Mouse (Mus musculus): ENCODE data around the gene Mief2.
A peak's percentile ranks its signal among the peaks of the same experiment; 100 is the strongest.

Gene Mief2

DNA sequence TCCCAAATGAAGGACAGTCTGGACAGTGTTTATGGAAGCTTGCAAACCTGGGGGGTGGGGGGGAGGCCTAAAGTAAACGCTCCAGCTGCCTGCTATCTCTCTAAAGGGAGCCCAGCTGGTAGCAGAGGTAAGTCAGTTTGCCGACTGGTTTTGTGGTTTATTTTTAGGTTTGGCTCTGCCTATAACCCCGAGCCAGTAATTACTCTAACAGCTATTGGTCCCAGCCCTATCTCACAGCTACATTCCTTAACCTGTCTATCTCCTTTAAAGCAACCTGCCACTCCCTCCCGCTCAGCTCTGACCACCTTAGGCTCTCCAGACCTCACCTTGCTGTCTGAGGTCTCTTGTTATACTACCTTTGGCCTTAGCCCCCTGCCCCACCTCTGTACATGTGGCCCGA is 8.9 kb upstream of the Mief2 start:
- no peak for DNase-seq (ENCODE audit: low read depth)

GRCm38 (mm10) chr11:60726601-60727391 is 1.4 kb upstream of the Mief2 start, which contains the start of gene Flii:
Flii (minus strand) TSS chr11:60727263.
- DNase-seq (ENCODE audit: low read depth), result peak; percentile 92

DNA sequence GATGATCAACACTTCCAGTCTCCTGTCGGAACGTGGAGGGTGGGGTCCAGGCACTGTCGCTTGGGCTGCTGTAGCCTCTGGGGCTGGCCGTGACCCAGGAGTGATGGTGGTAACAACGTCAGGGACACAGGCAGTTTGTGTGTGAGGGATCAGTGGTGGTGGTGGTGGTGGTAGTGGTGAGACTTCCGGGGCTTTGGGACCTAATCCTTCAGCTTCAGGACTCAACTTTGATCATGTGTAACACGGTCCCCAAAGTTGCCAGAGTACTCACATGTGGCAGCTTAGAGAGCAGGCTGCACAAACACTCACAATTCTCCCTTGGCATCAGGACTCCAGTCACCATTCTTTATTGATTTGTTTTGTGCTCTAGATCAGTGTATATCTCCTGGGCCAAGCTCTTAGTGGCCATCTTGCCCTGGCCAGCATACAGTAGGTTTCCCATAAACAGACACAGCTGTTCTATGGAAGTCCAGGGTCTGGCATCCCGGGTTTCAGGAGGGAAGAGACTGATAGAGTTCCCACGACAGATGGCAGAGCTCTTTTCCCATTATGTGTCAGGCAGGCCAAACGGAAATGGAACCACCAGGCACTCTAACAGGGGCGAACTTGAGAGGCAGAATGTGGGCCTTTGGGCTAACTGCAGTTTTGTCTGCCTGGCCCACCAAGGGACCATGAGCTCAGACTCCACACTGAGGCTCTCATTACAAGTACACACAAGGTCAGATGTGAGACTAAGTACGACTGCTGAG is 632 bp upstream of the Mief2 start:
- peak; percentile 47 for DNase-seq (ENCODE audit: low read depth)

DNA sequence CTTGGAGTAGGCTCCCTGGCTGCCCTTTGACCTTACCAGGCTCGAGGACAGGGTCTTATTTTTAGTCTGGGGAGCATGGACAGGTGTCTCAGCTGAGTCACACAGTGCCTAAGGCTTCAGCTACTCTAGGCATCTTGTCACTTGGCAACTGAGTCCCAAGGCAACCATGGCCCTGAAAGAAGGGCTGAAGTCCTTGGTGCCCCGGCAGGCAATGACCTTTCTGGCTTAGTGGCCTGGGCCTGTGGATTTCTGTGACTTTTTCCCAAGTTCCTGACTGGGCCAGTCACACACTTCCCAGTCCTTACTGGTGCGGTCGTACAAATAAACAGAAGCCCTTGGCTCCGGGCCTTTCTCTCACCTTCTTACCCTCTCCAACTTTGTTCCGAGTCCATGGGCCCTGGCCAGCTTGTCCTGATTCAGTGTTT is 1.0 kb downstream of the Mief2 start:
- peak; percentile 11 for DNase-seq (ENCODE audit: low read depth)

DNA sequence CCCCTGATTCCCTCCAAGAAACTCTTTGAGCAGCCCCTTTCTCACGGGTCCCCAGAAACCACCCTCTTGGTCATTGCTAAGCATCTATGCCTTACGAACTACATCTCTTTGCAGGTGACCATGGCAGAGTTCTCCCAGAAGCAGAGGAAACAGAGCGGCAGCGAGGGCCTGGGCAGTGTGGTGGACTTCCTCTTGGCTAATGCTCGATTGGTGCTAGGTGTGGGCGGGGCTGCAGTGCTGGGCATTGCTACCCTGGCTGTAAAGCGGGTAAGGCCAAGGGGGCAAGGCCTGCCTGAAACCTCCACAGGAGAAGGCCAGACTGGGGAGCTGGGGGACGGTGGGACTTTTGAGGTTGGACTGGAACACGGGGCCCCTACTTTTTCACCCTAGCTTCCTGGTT is 2.0 kb downstream of the Mief2 start:
- no peak for DNase-seq (ENCODE audit: low read depth)

- no peak for DNase-seq (ENCODE audit: low read depth)
Measured at GRCm38 (mm10) chr11:60731251-60731650, 3.1 kb downstream of the Mief2 start.

GRCm38 (mm10) chr11:60734206-60734605 is 6.0 kb downstream of the Mief2 start:
- peak; percentile 66 for DNase-seq (ENCODE audit: low read depth)

DNA sequence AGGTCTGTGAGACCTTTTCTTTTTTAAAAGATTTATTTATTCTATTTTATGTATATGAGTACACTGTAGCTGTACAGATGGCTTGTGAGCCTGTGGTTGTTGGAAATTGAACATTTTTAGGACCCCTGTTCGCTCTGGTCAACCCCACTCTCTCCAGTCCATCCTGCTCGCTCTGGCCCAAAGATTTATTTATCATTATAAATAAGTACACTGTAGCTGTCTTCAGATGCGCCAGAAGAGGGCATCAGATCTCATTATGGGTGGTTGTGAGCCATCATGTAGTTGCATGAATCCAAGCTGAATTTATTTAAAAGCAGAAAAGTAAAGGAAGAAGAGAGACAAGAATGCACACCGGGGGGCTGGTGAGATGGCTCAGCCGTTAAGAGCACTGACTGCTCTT is 7.0 kb downstream of the Mief2 start:
- DNase-seq (ENCODE audit: low read depth), result peak; percentile 10

- DNase-seq (ENCODE audit: low read depth), result no peak
Measured at GRCm38 (mm10) chr11:60736491-60736890, 8.3 kb downstream of the Mief2 start.

GRCm38 (mm10) chr11:60737450-60737849 is 9.3 kb downstream of the Mief2 start:
- DNase-seq (ENCODE audit: low read depth), result no peak

DNA sequence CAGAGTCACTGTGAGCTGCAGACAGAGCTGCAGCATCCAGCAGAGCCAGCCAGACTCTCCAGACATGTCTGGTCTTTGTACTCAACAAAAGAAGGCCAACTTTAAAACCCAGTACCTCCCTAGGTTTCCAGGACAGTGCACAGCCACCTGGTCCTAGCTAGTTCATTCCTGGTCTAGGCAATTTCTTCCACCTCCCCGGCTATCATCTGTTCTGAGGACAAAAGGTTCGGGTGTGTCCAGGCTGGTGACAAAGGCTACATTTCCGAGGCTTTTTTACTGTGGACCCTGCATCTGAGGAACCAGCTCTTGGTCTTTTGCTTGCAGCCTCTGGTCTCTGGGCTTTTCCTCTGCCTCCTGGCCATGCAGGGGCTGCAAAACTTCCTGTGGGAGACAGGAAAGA is 12.1 kb downstream of the Mief2 start:
- no peak for DNase-seq (ENCODE audit: low read depth)

DNA sequence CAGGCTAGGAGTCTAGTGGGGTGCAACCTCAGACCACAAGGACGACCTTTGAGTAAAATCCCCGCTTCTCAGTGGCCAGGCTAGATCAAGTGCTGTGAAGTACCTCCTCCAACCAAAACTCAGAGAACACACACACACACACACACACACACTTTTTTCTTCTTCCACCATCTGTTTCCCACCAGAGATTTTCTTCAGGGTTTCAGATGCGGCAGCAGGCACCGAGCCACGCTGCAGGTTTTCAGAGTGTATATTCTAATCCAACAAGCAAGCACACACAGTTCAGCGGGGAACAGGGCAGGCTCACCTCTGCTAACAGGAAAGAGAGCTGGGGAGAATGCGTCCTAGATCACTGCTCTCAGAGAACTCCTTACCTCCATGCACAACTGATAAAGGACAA is 27.4 kb downstream of the Mief2 start:
- DNase-seq (ENCODE audit: low read depth), result no peak

DNA sequence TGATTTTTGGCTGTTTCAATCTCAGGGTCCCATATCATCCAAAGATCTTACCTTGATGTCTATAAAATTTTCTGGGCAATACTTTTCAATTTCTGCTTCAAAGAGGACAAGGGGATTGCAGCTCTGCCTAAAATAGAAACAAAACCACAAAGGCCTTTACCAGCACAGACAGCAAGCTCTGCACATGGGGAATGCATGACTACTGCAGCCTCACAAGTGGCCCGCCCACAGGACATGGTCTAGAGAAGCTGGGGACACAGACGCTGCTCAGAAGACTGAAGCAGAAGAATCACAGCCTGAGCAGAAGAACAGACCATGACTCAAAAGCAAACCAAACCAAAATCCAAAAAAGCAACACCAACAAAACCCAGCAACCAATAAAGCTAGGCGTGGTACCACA is 33.5 kb downstream of the Mief2 start:
- DNase-seq (ENCODE audit: low read depth), result no peak

DNA sequence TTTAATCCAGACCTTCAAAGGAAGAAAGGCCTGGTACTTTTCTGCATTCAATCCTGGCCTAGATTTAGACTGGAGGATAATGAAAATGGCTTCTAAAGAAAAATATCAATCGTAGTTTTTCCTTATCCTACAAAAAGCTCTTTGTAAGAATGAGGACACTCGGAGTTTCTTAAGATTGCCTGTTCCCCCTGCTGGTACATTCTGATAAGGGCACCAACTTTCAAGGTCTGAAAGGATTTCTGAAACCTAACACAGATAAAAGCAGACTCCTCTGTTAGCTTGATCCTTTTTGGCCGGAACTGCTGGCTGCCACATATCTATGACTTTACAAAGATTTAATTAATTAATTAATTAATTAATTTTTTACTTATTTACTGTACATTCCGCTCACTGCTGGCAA is 38.8 kb downstream of the Mief2 start:
- peak; percentile 51 for DNase-seq (ENCODE audit: low read depth)

- DNase-seq (ENCODE audit: low read depth), result no peak
Measured at GRCm38 (mm10) chr11:60769322-60769721, 41.1 kb downstream of the Mief2 start.

DNA sequence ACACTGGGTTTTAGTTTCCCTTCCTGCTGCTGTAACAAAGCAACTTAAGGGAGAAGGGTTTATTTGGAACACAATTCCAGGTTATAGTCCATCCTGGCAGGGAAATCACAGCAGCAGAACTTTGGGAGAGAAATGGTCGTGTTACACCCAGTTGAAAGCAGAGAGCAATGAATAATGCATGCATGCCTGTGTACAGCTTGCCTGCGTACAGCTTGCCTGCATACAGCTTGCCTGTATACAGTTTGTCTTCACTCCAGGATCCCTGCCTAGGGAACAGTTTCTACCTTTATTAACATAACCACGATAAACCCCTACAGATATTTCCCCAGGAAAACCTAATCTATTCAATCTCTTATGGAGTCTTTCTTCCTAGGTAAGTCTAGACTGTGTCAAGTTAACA is 42.6 kb downstream of the Mief2 start:
- DNase-seq (ENCODE audit: low read depth), result no peak

DNA sequence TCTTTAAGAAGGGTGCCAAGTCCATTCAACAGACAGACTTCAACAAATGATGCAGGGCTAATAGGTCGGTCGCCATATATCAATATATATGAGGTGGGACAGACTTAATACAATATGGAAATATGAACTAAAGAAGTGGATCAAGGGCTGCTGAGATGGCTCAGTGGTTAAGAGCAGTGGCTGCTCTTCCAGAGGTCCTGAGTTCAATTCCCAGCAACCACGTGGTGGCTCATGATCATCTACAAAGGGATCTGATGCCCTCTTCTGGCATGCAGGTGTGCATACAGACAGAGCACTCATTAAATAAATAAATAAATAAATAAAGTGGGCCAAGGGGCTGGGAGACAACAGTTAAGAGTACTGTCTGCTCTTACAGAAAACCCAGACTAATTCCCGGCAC is 44.0 kb downstream of the Mief2 start:
- DNase-seq (ENCODE audit: low read depth), result no peak

GRCm38 (mm10) chr11:60774158-60774689 is 46.0 kb downstream of the Mief2 start:
- DNase-seq (ENCODE audit: low read depth), result no peak

DNA sequence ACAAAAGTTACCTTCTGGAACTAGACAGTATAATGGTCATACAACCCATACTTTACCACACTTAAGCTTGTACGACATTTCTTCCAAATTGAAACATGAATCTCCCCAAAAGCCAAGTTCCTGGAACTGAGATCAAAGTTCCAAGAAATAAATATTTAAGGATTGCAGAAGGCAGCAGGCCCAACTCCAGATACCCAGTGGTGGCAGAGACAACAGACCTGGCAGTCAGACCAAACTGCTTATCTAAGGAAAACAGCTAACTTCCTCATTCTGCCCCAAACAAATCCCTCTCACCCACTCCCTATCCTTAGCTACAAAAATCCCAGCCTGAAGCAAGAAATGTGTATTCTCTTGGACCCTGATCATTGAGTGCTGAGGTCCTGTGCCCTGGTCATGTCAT is 46.6 kb downstream of the Mief2 start:
- no peak for DNase-seq (ENCODE audit: low read depth)

- no peak for DNase-seq (ENCODE audit: low read depth)
Measured at GRCm38 (mm10) chr11:60775578-60775977, 47.4 kb downstream of the Mief2 start.

- no peak for DNase-seq (ENCODE audit: low read depth)
Measured at GRCm38 (mm10) chr11:60776107-60776828, 48.1 kb downstream of the Mief2 start.

All from NIH3T3 (cell line).